Mouse (Mus musculus) midbrain, embryonic 14.5 days (tissue): Measurements from ENCODE around the gene Mrps22. TPM values are rescaled to one million over a fixed set of nuclear protein-coding genes. Genes with fewer than 3 reads are reported as not detected.

ENCODE experiments used
- ATAC-seq: fragments of 200-750 bp; cut with Nextera tagmentation; 2 replicates; pipeline ENCODE4 v1.8.0; 2017; ENCODE audit warnings: moderate number of reproducible peaks, moderate library complexity; ENCODE audit not compliant: low FRiP score, low TSS enrichment
- DNase-seq: peaks from one replicate; pipeline ENCODE4 v3.0.0-alpha.2; 2015
- H3K27ac ChIP-seq: fragments of 300-500 bp; sonication (generic); replicated peaks from 2 replicates; pipeline ENCODE4 v1.5.1; 2014; ENCODE audit warnings: mild to moderate bottlenecking, low read depth, low read length, moderate library complexity
- H3K27me3 ChIP-seq: fragments of 300-500 bp; sonication (generic); 2 replicates; pipeline ENCODE4 v1.6.1; 2014; ENCODE audit warnings: low read length, control low read depth, mixed read lengths; ENCODE audit not compliant: control insufficient read depth, insufficient read depth
- H3K36me3 ChIP-seq: fragments of 300-500 bp; sonication (generic); 2 replicates; pipeline ENCODE4 v1.6.1; 2014; ENCODE audit warnings: low read length, control low read depth; ENCODE audit not compliant: control insufficient read depth, insufficient read depth
- H3K4me1 ChIP-seq: fragments of 300-500 bp; sonication (generic); 2 replicates; pipeline ENCODE4 v1.6.1; 2014; ENCODE audit warnings: mild to moderate bottlenecking, antibody characterized with exemption, low read length, control low read depth; ENCODE audit not compliant: control insufficient read depth, insufficient read depth
- H3K4me2 ChIP-seq: fragments of 300-500 bp; sonication (generic); 2 replicates; pipeline ENCODE4 v1.6.1; 2014; ENCODE audit warnings: mild to moderate bottlenecking, low read length, moderate library complexity
- H3K4me3 ChIP-seq: fragments of 300-500 bp; sonication (generic); replicated peaks from 2 replicates; pipeline ENCODE4 v1.5.1; 2014; ENCODE audit warnings: low read depth, low read length
- H3K9ac ChIP-seq: fragments of 300-500 bp; sonication (generic); replicated peaks from 2 replicates; pipeline ENCODE4 v1.6.1; 2014; ENCODE audit warnings: mild to moderate bottlenecking, low read length, moderate library complexity
- H3K9me3 ChIP-seq: fragments of 300-500 bp; sonication (generic); 2 replicates; pipeline ENCODE4 v1.6.1; 2016; ENCODE audit warnings: low read length, control low read depth, mixed read lengths; ENCODE audit not compliant: control insufficient read depth
- WGBS: fragments of 180-500 bp; shearing (Covaris S2); extraction: QIAGEN DNeasy Blood & Tissue Kit; methylation state at CpG from one replicate; pipeline ENCODE4 v1.1.7; 2014; 5-methylcytosine and 5-hydroxymethylcytosine counted together
- polyA plus RNA-seq: library from polyadenylated mRNA; unstranded; fragments of >200 nt; fragmentation: Nextera tagmentation; extraction: Ambion mirVana; gene quantifications from 2 replicates; pipeline ENCODE4 v1.2.1, GENCODE M21; 2014

The Mrps22 gene
- polyA plus RNA-seq: 50.5 and 52.3 TPM in 2 replicates

- H3K4me2 ChIP-seq: peak within 1 kb of the TSS; percentile 93
- no peaks in the 10 kb centered on the region for H3K27me3 ChIP-seq
- DNase-seq (peak; percentile 93), ATAC-seq (peak; percentile 89)
- under 1% methylated on average over 44 of the region's 44 CpGs for WGBS
- no peak within 1 kb of the TSS; the same call in 1 of the 2 replicates for H3K27ac ChIP-seq
- peaks cover 9% of the 10 kb centered on the region; the same call in 1 of the 2 replicates for H3K4me1 ChIP-seq
- H3K9ac ChIP-seq: peak within 1 kb of the TSS; percentile 70
- H3K36me3 ChIP-seq: peaks cover 21% of the 10 kb centered on the region
- H3K4me3 ChIP-seq: peak within 1 kb of the TSS; percentile 83
- H3K9me3 ChIP-seq: no peaks in the 10 kb centered on the region
Observed at GRCm38 (mm10) chr9:98601156-98601836, at the start of gene Mrps22. Gene Mrps22 (minus strand): TSS chr9:98601660.

GRCm38 (mm10) chr9:98650547-98650946, 49.1 kb upstream of the Mrps22 start:
- WGBS: 65% methylated on average over 8 of the region's 8 CpGs
- ATAC-seq: no peak
- Histone ChIP-seq H3K4me2 (no peak overlapping the region), H3K4me3 (no peak overlapping the region), H3K27ac (no peak overlapping the region), H3K27me3 (no peaks in the 10 kb centered on the region), H3K9me3 (no peaks in the 10 kb centered on the region), H3K4me1 (no peaks in the 10 kb centered on the region), H3K36me3 (no peaks in the 10 kb centered on the region), H3K9ac (no peak overlapping the region)
- DNase-seq: no peak

DNA sequence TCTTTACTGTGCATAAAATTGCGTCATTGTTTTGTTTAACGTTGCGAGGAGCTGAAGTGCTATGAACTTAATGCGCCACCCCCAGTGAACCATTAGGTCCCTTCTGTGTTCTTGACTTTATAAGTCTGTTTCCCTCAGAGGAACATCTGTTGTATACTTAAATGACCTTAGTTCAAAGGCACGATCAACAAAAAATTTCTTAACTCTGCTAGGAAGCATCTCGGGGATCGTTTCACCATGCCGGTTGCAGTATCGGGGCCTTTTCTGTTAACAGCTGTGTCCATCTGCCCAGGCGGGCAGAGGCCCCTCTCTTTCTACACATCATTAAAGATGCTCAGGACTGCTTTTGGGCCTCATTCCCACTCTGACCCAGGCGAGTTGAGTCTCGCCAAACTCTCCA, 46.0 kb upstream of the Mrps22 start:
- H3K27me3 ChIP-seq: no peaks in the 10 kb centered on the region
- no peak overlapping the region for H3K4me2 ChIP-seq
- H3K9ac ChIP-seq: no peak overlapping the region
- H3K27ac ChIP-seq: no peak overlapping the region
- no peak overlapping the region for H3K4me3 ChIP-seq
- no peaks in the 10 kb centered on the region for H3K4me1 ChIP-seq
- WGBS: 63% methylated on average over 12 of the region's 12 CpGs
- ATAC-seq: no peak
- H3K36me3 ChIP-seq: no peaks in the 10 kb centered on the region
- DNase-seq: no peak
- no peaks in the 10 kb centered on the region for H3K9me3 ChIP-seq

DNA sequence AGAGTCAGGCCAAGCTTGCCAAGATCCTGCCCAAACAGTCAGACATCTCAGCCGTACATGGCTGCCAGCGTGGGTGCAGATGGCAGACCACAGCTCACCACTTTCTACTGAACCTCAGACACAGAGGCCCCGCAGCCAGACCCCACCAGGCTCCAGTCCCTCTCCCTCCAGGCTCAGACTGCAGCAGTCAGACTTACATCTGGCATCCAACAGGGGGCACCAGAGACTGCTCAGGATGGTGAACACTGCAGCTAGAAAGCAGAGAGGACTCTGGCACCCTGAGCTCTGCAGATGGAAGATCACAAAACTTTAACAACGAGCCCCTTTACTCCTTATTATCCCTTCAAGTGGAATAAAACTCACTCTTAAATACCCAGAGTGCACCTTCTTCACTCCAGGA, 44.3 kb upstream of the Mrps22 start:
- no peak overlapping the region for H3K27ac ChIP-seq
- no peak overlapping the region for H3K4me2 ChIP-seq
- H3K4me1 ChIP-seq: no peaks in the 10 kb centered on the region
- DNase-seq (peak; percentile 91), ATAC-seq (no peak)
- H3K27me3 ChIP-seq: no peaks in the 10 kb centered on the region
- H3K36me3 ChIP-seq: no peaks in the 10 kb centered on the region
- no peak overlapping the region for H3K4me3 ChIP-seq
- 18% methylated on average over 4 of the region's 4 CpGs for WGBS
- H3K9ac ChIP-seq: no peak overlapping the region
- no peaks in the 10 kb centered on the region for H3K9me3 ChIP-seq

GRCm38 (mm10) chr9:98642126-98642525, 40.7 kb upstream of the Mrps22 start:
- no peak overlapping the region for H3K4me2 ChIP-seq
- 85% methylated on average over 6 of the region's 6 CpGs for WGBS

GRCm38 (mm10) chr9:98633287-98634162, 32.1 kb upstream of the Mrps22 start:
- DNase-seq (no peak), ATAC-seq (peak; percentile 27; the same call in 1 of the 2 replicates)
- Histone ChIP-seq H3K9me3 (no peaks in the 10 kb centered on the region), H3K27me3 (no peaks in the 10 kb centered on the region), H3K4me1 (peaks cover 5% of the 10 kb centered on the region; the same call in 1 of the 2 replicates), H3K4me3 (no peak overlapping the region), H3K4me2 (no peak overlapping the region), H3K9ac (no peak overlapping the region), H3K36me3 (no peaks in the 10 kb centered on the region), H3K27ac (no peak overlapping the region)
- WGBS: 62% methylated on average over 13 of the region's 13 CpGs

More at GRCm38 (mm10) chr9:98642126-98642525, 40.7 kb upstream of the Mrps22 start:
- Histone ChIP-seq H3K9ac (no peak overlapping the region), H3K4me3 (no peak overlapping the region), H3K36me3 (no peaks in the 10 kb centered on the region), H3K27me3 (no peaks in the 10 kb centered on the region), H3K4me1 (no peaks in the 10 kb centered on the region), H3K9me3 (no peaks in the 10 kb centered on the region), H3K27ac (no peak overlapping the region)
- ATAC-seq (no peak), DNase-seq (no peak)

DNA sequence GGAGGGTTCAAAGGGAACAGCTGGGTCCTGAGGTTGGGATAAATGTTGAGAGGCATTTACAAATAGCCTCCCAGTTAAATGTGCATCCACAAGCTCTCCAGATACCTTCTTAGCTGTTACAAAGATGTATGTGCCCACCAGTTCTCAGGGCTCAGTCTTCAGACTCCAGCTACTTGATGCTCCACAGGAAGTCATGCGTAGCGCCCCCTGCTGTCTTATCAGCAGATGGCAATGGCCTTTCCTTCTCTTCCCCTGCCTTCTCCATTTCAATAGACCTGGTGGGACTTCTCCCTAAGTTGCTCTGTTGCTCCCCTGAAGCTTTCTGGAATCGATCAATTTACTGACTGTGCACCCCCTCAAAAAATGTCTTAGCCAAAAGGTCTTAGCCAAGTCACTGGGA, 27.0 kb upstream of the Mrps22 start:
- Histone ChIP-seq H3K4me2 (no peak overlapping the region), H3K9ac (no peak overlapping the region), H3K27ac (no peak overlapping the region), H3K4me1 (peaks cover 5% of the 10 kb centered on the region; the same call in 1 of the 2 replicates), H3K4me3 (no peak overlapping the region), H3K36me3 (no peaks in the 10 kb centered on the region), H3K27me3 (no peaks in the 10 kb centered on the region), H3K9me3 (no peaks in the 10 kb centered on the region)
- DNase-seq (no peak), ATAC-seq (no peak)
- WGBS: 36% methylated on average over 3 of the region's 3 CpGs

- ATAC-seq: no peak
Observed at GRCm38 (mm10) chr9:98604896-98605295, 3.4 kb upstream of the Mrps22 start.

More at GRCm38 (mm10) chr9:98604896-98605295, 3.4 kb upstream of the Mrps22 start:
- H3K4me3 ChIP-seq: no peak overlapping the region
- no peak for DNase-seq
- WGBS: 67% methylated on average over 4 of the region's 4 CpGs
- no peak overlapping the region for H3K27ac ChIP-seq
- no peaks in the 10 kb centered on the region for H3K27me3 ChIP-seq
- no peaks in the 10 kb centered on the region for H3K36me3 ChIP-seq
- no peaks in the 10 kb centered on the region for H3K9me3 ChIP-seq
- H3K4me2 ChIP-seq: no peak overlapping the region
- no peak overlapping the region for H3K9ac ChIP-seq
- peaks cover 9% of the 10 kb centered on the region; the same call in 1 of the 2 replicates for H3K4me1 ChIP-seq
